Mouse (Mus musculus) urinary bladder, adult 2 months (tissue): ENCODE data around the gene Lrrc56. TPM values are rescaled to one million over a fixed set of nuclear protein-coding genes. Genes with fewer than 3 reads are reported as not detected.
"Not testable (repeated sequence)": the region's sequence is repeated elsewhere in the genome, so short reads cannot be mapped to it uniquely, and the experiment has no call there.

Source experiments
- DNase-seq: peaks from one replicate; pipeline ENCODE4 v3.0.0; 2022; ENCODE audit warnings: low spot score
- polyA plus RNA-seq: library from polyadenylated mRNA; depleted of rRNA; stranded (reverse); fragments of >200 nt; gene quantifications from 2 replicates; pipeline ENCODE4 v1.2.3, GENCODE M21; 2012

Gene Lrrc56
- polyA plus RNA-seq, 1 experiment = 5.8 TPM

- DNase-seq = no peak
Measured at GRCm38 (mm10) chr7:141217343-141218013, 23.5 kb downstream of the Lrrc56 start.

GRCm38 (mm10) chr7:141218141-141218540 lies 24.2 kb downstream of the Lrrc56 start:
- DNase-seq = no peak

- no peak for DNase-seq
Measured at GRCm38 (mm10) chr7:141218557-141219133, 24.7 kb downstream of the Lrrc56 start.

GRCm38 (mm10) chr7:141219558-141220099 lies 25.7 kb downstream of the Lrrc56 start:
- DNase-seq = no peak

- no peak for DNase-seq
Measured at GRCm38 (mm10) chr7:141220377-141220776, 26.4 kb downstream of the Lrrc56 start.

GRCm38 (mm10) chr7:141221249-141222125 lies 27.5 kb downstream of the Lrrc56 start:
- peak; percentile 89 for DNase-seq

- no peak for DNase-seq
Measured at GRCm38 (mm10) chr7:141222126-141222467, 28.1 kb downstream of the Lrrc56 start.

GRCm38 (mm10) chr7:141222696-141223215 lies 28.8 kb downstream of the Lrrc56 start:
- DNase-seq = no peak

GRCm38 (mm10) chr7:141226535-141226934 lies 32.6 kb downstream of the Lrrc56 start:
- no peak for DNase-seq

GRCm38 (mm10) chr7:141227796-141228195 lies 33.8 kb downstream of the Lrrc56 start:
- no peak for DNase-seq

- peak; percentile 92 for DNase-seq
Measured at GRCm38 (mm10) chr7:141228279-141229067, 34.5 kb downstream of the Lrrc56 start, which contains the start of gene Phrf1. Gene Phrf1 (plus strand): TSS chr7:141228784.

GRCm38 (mm10) chr7:141229702-141230101 lies 35.7 kb downstream of the Lrrc56 start:
- no peak for DNase-seq

- DNase-seq = no peak
Measured at GRCm38 (mm10) chr7:141230570-141230969, 36.6 kb downstream of the Lrrc56 start.

- no peak for DNase-seq
Measured at GRCm38 (mm10) chr7:141231111-141231510, 37.2 kb downstream of the Lrrc56 start.

GRCm38 (mm10) chr7:141231551-141231950 lies 37.6 kb downstream of the Lrrc56 start:
- no peak for DNase-seq

- not testable (repeated sequence) for DNase-seq
Measured at GRCm38 (mm10) chr7:141250486-141250885, 56.5 kb downstream of the Lrrc56 start.

GRCm38 (mm10) chr7:141256159-141256558 lies 62.2 kb downstream of the Lrrc56 start:
- DNase-seq = no peak
